Mouse (Mus musculus) lung, adult 2 months (tissue): Measurements from ENCODE around the gene A530016L24Rik.

ENCODE experiments used
- CTCF ChIP-seq: fragments of 200-500 bp; IDR thresholded peaks from 2 replicates; pipeline ENCODE4 v1.5.1; 2011; ENCODE audit warnings: mild to moderate bottlenecking, low read length, control low read depth; ENCODE audit not compliant: insufficient read depth
- POLR2A ChIP-seq: fragments of 200-500 bp; IDR thresholded peaks from 2 replicates; pipeline ENCODE4 v1.6.1; 2011; ENCODE audit warnings: low read depth, mild to moderate bottlenecking, control low read depth, low read length, borderline replicate concordance; ENCODE audit errors: extremely low read depth

DNA sequence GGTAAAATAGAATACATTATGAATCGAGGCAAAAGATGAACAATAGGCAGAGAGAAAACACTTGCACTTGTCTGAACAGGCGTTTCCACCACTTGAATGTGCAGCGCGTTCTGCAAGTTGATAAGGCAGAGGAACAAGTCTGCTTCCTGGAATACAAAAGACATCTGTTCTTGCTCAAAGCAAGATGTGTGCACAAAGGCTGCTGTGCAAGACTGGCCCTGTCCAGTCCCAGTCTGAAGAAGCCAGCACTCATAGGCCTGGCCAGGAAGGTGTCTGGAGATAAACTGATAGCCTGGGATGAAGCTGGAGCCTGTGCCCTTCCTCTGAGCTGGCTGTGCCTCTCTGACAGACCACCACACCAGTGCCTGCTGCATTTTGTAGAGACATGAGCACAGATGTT, 28.9 kb downstream of the A530016L24Rik start:
- TF ChIP-seq CTCF (no peak), POLR2A (no peak)
